Mouse (Mus musculus): ENCODE measurements around the gene Akap7.

Gene Akap7

DNA sequence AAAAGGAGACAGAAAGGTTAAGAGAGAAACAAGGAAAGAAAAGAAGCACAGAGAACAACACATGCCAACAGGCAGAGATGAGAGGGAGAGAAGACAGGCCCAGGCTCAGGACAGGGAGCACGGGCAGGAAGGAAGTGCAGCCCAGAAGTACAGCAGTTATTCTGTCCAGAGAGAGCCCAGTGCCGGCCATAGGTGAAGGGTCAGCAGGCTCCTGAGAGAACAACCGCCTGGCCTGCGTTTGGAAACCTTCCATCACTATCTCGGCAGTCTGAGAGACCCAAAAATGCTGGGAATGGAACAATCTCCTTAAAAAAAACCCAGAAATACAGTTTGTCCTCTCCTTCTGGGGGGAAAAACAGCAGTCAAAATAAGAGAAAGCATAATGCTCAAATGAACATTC is 50.2 kb downstream of the Akap7 start:
- no peak for DNase-seq (ENCODE audit: low read depth in 2 of 2, low spot score in 2 of 2)

DNA sequence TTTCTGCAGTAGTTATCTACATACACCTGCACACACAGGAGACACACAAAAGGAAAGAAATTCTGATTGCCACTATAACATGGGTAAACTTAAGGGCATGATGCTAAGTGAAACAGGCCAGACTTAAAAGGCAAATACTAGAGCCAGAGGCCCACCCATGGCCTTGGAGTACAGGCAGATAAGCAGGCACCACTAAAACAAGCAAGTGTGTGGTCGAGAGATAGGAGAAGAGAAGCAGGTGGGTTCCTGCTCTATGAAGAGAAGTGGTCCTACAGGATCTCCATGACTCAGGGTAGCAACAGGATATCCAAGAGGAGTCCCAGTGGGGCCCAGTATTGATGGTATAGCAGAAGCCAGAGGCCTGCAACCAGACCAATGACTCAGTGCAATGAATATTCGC is 54.2 kb downstream of the Akap7 start:
- DNase-seq (ENCODE audit: low read depth in 2 of 2, low spot score in 2 of 2), result no peak

DNA sequence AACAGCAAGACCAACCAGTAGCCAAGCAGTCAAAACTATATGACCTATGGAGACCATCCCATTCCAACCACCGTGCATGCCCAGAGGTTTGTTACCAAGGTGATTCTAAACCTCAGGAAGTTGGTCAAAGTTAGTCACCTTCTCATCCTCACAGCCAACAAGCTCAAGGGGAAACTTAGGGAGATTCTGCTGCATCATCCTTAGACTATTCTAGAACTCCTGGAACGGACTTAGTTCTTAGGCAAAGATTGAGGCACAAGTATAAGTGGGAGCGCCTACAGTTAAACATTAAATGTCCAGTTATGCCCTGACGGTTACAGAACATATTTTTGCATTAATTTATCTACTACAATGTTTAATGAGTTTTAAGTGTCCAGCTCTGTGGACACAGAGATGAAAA is 54.7 kb downstream of the Akap7 start:
- no peak for DNase-seq (ENCODE audit: low read depth in 2 of 2, low spot score in 2 of 2)

DNA sequence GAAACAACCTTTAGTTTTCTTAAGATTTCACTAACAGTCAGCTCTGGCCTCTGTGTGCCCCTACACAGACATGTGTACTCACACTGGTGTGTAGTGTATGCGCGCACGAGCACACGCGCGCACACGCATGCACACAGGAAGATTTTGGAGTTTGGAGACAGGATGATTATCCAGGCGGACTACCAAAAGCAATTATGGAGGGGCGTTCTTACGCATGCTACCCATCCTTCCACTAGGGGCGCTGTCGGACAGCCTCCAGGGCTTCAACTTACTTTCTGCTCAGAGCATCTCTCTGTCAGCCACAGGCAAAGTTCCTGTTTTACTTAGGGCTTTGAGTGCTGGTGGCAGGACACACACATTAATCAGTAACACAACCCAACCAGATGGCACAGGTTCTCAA is 57.6 kb downstream of the Akap7 start:
- peak in 1 of 2 experiments; percentile 26 for DNase-seq (ENCODE audit: low read depth in 2 of 2, low spot score in 2 of 2)

DNA sequence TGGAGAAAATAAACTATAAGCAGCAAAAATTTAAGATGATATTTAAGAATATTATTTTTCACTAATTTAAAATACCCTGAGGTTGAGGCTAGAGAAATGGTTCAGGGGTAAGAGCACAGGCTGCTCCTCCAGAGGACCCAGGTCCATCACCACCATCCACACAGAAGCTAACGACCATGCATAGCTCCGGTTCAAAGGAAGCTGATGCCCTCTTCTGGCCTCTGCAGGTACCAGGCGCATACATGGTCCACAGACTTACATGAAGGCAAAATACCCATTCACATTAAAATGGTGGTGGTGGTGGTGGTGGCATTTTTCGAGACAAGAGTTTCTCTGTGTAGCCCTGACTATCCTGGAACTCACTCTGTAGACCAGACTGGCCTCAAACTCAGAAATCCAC is 61.5 kb downstream of the Akap7 start:
- no peak for DNase-seq (ENCODE audit: low read depth in 2 of 2, low spot score in 2 of 2)

DNA sequence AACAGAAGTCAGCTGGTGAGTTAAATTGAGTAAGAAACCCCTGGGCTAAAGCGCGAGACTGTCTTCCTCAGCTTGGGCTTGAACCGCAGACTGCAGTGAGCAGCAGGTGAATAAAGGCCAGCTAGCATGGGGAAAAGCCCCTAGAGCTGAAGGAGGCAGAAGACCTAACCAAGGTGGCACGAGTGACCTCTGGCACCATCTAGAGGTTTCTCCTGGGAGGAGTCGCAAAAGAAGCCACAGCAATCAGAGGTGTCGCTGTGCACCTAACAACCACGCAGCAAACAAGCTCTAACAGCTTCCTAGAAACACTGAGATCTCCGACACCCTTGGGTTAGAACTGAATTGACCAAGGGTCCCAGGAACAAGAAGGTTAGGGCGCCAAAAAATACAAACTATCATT is 68.5 kb downstream of the Akap7 start:
- peak in 1 of 2 experiments; percentile 3 for DNase-seq (ENCODE audit: low read depth in 2 of 2, low spot score in 2 of 2)

DNA sequence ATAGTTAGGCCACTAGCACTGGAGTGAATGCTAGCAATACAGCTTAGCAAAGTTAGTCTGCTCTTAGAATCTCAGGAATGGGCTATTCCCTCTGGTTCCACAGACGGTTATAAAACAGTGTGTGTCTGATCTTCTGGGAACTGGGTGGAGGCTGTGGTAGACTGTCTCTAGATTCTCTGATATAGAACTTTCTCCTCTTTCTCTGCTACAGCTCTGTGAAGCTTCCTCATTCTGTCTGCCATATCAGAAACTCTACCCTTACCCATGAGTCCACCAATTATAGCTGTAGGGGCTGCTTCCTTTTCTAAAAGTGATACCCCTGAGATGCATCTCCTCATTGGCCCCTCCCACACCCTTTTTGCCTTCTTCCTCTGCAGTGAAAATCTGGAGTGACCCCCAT is 73.6 kb downstream of the Akap7 start:
- DNase-seq (ENCODE audit: low read depth in 2 of 2, low spot score in 2 of 2), result no peak

DNA sequence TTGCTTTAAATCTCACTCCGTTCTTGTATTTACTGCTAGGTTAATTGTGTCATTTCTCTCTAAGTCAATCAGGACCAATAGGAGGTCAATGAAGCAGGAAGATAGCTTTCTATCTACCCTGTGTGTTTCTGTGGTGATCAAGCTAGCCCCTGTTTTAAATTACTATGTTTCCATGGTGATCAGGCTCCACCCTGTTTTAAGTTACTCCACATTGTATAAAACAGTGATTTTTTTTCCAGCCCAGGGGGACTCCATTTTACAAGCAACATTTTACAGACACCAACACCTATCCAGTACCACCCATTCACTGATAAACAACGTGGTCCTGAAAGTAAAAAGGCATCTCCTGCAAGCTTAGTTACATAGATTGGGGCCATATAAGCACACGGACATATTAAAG is 75.0 kb downstream of the Akap7 start:
- no peak for DNase-seq (ENCODE audit: low read depth in 2 of 2, low spot score in 2 of 2)

DNA sequence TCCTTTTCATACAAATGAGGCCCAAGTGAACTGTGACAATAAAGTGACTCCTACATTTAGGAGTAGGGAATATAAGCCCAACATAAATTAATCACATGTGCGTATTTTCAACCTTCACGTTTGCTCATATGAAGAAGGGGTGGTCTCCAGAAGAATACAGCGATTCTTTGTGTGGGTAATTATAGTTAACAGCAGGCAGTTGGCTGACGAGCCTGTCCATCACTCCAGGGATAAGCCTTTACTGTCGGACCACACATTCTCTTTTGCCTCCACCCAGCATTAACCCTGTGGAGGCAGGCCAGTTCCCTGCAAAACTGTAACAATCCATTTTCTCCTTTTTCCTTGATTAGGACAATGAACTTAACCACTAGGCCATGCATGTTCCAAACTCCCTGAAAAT is 76.3 kb downstream of the Akap7 start:
- DNase-seq (ENCODE audit: low read depth in 2 of 2, low spot score in 2 of 2), result no peak

DNA sequence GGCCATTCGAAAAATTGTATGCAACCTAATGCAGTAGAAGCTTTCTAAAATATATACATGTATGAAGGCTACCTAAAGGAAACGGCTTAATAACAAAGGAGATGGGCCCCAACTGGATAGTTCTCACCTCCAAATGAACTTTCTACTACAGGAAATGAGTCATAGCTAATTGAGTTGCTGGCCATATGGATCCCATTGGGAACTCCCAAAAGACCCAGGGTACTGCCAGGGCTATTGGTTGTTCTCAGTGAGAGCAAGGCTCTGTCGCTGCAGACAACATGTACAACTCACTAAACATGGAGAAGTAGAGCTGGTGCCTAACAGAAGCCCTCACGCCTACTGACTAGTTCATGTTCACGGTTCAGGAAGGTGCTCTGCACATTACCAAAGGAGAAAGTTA is 83.3 kb downstream of the Akap7 start:
- DNase-seq (ENCODE audit: low read depth in 2 of 2, low spot score in 2 of 2), result no peak

DNA sequence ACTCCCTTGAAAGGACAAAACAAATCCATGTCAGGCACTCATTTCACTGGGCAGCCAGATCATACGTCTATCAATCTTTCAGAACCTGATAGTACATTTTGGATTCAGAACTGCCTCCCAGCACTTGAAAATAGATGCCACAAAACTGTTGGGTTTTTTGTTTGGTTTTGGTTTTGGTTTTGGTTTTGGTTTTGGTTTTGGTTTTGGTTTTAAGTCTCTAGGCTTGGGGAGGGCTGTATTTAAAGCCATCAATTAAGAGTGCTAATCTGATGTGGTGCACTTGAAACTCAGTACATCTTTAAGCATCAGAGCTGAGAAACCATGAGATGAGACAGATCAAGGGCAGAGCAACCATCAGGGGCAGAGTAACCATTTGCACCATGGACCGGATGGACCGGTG is 86.9 kb downstream of the Akap7 start:
- DNase-seq (ENCODE audit: low read depth in 2 of 2, low spot score in 2 of 2), result no peak

DNA sequence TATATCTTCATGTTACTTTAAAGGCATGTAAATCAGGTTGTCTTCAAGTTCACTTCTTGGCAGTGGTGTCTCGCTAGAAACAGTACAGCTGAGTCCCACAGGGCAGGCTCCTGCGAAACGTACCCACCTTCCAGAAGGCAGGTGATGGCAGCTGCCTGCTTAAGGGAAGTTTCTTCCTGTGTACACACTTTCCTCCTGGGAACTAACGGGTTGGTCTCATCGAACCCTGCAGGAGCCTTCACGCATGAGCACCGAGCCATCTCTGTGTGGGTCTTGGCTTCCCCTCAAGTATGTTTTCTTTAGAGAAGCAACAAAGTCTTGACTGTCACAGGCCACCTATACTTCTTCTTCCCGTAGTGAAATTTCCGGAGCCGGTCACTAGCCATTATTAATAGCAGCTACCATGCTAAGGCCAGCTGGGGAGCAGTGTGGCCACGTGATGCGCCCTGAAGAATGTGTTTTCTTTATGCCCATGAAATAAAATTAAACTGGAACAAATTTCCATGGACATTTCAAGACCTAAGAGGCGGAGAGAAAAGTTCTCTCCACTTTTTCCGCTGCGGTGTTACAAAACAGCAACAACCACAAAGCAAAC is 87.7 kb downstream of the Akap7 start:
- DNase-seq (ENCODE audit: low read depth in 2 of 2, low spot score in 2 of 2), result no peak

DNA sequence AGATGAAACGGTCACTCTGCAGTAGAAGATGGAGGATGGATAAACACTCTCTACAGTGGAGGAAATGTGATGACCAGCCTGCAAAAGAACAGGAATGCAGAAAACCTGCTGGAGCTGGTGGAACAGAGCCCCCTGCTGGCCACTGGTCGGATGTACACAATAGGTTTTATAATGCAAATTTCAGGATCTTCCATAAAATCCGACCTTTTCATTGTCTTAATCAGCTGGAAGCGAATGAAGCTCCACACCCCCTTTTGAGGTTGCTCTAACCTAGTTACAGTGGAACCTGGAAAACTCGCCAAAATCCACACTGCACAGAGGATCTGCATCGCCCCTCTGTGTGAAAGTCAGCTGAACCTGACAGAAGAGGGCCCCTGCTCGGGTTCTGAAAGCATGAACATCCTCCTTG is 88.4 kb downstream of the Akap7 start:
- DNase-seq (ENCODE audit: low read depth in 2 of 2, low spot score in 2 of 2), result peak in 1 of 2 experiments; percentile 28

DNA sequence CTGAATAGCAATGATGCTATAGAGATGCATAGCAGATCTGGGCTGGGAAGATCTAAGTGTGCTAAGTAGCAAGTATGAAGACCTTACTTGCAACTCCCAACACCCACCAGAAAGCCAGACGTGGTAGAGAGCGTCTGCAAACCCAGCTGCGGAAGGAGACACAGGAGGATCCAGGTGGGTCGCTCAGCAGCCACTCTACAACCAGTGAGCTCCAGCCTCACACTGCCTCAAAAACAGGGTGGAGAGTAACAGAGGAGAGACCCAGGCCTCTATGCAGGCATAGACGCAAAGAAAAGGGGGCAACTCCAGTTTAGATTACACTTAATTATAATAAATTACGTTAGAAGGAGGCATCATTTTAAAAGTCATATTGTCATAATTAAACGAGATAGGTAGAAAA is 88.9 kb downstream of the Akap7 start:
- DNase-seq (ENCODE audit: low read depth in 2 of 2, low spot score in 2 of 2), result no peak

DNA sequence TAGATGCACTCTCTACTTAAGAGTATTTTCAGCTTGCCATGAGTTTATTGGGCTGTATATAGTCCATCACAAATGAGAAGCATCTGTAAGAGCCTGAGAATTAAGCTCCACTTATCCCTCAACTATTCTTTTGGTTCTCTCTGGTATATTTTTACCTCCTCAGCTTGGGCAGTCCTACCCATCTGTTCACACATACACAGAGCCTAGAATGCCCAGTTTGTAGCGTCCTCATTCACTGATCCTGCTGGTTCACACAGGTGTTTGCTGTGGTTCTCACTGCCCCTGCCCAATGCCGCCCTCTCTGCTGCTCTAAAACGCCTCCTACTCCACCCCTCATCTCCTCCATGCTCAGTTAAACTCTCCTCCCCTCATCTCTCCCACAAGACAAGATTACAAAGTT is 91.7 kb downstream of the Akap7 start:
- no peak for DNase-seq (ENCODE audit: low read depth in 2 of 2, low spot score in 2 of 2)

DNA sequence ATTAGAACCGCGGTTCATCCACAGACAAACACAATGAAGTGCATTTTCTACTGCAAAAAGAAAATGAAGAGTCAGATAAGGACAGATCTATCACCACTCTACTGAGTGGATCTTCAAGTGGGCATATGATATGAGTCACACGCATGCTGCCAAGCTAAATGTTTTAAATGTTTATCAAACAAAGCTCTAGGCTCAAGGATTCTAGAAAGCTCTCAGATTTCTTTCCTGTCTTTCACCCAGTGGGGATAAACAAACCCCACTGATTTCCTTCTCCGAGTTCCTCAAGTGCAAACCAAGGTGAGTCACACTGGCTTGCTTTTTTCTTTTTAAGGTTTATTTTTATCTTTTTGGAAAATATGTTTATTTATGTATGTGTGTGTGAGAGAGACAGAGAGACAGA is 94.0 kb downstream of the Akap7 start:
- no peak for DNase-seq (ENCODE audit: low read depth in 2 of 2, low spot score in 2 of 2)

DNA sequence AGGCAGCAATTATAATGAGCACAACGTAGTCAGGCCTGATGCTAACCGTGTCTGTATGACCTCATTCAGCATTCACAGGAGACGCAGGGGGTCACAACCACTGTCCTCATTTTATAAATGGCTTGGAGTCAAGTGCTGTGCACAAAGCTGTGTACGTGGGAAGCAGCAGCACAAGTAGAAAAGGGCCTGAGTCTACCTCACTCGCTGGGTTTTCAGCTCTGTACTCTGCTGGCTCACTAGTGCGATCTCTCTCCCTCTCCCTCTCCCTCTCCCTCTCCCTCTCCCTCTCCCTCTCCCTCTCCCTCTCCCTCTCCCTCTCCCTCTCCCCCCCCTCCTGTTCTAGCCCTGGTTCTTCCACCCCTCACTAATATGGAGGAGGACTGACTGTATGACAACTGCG is 99.1 kb downstream of the Akap7 start:
- no peak for DNase-seq (ENCODE audit: low read depth in 2 of 2, low spot score in 2 of 2)

DNA sequence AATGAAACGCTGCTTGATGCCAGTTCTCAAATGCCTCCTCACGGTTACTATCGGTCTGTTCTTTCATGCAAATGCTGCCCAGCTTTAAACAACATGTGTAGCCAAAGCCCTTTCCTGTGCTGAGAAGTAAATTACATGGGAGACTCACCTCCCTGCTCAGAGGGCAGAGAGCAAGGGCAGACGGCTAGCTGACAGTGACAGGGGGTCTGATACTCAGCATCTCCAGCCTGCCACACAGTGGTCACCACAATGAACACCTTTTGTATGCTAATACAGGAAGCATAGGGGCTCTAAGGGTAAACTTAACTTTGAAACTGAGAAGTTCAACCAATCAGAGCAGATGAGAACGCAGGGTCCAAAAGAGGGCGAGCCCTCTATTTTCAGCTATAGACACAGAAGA is 99.8 kb downstream of the Akap7 start:
- no peak for DNase-seq (ENCODE audit: low read depth in 2 of 2, low spot score in 2 of 2)

DNA sequence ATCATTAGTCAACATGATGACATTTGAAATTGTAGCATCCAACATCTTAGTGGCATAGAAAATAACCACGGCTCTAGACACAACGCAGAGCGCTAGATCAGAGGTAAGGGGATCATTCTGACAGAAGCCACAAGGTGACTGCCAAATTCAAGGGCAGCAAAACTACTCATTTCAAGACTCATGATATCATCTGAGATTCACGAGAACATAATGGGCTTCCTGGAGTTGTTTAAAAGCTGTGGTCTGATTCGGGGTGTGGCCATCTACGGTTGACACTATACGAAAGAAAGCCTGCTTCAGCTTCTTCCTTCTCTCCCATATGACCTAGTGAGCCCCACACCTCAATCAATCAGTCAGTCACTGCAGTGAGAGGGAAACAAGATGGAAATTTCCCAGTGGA is 107.0 kb downstream of the Akap7 start:
- no peak for DNase-seq (ENCODE audit: low read depth in 2 of 2, low spot score in 2 of 2)

DNA sequence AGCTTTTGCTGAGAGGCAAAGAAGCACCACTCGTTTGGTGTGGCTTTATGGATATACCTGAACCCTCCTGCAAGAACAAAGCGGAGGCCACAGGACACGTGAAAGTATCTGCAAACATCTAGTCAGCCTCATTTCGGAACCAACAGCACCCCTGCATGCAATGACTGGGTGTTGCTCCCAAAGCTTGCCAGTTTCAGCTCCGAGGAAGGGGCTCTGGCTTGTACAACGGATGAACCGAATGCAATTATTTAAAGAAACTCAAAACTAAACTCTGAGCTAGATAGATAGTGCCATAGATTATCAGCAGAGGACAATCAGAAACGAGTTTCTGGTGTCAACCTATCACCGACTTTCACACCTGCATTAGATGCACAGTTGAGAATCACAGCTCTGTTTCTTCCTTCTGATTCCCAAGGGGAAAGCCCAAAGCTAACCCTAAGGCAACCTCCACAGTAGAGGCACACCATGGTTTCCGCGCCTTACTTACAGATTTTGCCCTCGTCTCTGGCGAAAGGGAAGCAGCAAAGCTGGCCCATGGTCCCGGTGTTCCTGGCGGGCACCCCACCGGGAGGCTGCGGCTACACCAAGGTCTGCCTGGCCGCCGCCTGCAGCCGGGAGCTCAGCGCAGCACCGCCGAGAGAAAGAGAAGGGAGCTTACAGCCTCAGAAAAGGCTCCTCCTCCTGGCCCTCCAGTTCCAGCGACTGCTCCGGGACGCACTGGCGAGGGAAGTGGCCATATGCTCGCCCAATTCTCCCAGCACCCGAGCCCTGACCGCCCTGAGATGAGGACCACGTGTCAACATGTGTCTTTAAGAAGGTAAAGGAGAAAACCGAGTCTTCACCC is 107.9 kb downstream of the Akap7 start:
- DNase-seq (ENCODE audit: low read depth in 2 of 2, low spot score in 2 of 2), result no peak

DNA sequence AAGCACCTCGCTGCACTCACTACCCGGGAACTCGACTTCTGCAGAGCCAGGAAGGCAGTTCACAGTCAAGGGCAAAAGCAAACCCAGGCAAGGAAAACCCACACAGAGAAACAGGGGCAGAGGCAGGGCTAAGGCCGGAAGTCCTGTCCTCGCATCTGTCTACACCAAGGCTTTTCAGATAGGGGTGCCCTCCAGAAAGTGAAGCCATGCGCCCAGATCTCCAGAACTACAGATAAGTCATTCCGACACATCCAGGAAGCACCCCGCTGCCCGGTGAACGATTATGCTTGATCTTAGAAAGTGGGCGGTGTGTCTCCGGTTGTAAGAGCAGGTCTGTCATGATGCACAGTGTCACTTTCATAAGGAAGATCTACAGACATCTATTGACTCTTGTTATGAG is 109.1 kb downstream of the Akap7 start:
- DNase-seq (ENCODE audit: low read depth in 2 of 2, low spot score in 2 of 2), result no peak

DNA sequence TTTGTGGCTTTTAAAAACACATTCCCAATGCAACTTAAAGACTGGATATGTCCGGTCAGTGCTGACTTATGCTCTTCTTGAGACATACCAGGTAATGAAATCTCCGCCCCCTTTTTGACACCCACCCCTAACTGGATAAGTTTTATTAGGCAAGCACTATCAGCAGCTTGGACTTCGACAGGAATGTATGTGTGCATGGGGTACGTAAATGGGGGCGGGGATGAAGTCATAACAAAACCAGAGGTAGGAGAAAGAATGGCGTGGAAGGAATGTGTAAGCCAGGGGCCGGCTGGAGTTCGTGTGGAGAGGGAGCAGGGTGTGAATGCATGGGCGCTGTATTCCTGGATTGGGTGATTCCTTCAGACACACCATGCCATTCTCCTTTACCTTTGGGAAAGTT is 109.6 kb downstream of the Akap7 start:
- DNase-seq (ENCODE audit: low read depth in 2 of 2, low spot score in 2 of 2), result no peak
